14 mouse cellular contexts compared by ENCODE assay signal in the genomic region with DNA sequence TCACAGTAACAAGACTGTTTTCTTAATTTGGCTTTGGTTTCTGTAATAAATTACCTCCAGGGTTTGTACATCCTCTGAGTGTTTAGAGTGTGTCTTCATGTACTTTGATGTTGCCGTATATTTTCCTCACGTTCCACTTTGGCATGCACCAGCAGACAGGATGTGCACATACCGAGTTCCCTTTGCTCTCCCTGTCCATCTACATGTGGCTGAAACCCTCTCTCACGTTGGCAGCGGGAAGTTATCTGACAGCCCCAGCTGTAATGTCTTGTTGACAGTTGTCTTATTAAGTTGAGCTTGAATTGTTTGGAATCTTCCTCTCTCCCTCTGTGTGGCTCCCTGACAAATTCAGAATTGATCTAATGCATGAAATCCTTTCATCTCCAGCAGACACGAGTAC.
DNase-seq lines count a peak whose midpoint lies in the region; ATAC-seq and TF ChIP-seq lines count a peak whose summit lies in the region.
"Had no signal": no experiment of that assay in that cellular context is flagged by ENCODE, and none has a peak within 500 bp of the region (broad histone marks: within the 10 kb centered on the region; RNA-seq: fewer than 3 reads in every experiment).

No protein-coding gene starts in this region.

- no peak; the same call in none of the 2 replicates for TF ChIP-seq EP300 in lung, postnatal 0 days (IDR thresholded peaks at IDR 0.05)

- no peak for ATAC-seq in heart, embryonic 15.5 days (replicated peaks; ENCODE audit: insufficient number of reproducible peaks, insufficient read depth, low FRiP score, low read depth)
- ATAC-seq in midbrain, postnatal 0 days (ENCODE audit: low FRiP score), result peak; percentile 29; the same call in 1 of the 2 replicates
- ATAC-seq in lung, postnatal 0 days, result peak; percentile 83
- ATAC-seq: forebrain, embryonic 14.5 days had no signal

- peak overlapping the region; percentile 22; the same call in 1 of the 2 replicates for H3K27ac ChIP-seq in heart, embryonic 15.5 days
- H3K27ac ChIP-seq in midbrain, postnatal 0 days (ENCODE audit: low read depth, low read length), result no peak overlapping the region
- H3K27ac ChIP-seq in midbrain, embryonic 10.5 days (replicated peaks), result no peak overlapping the region
- H3K27ac ChIP-seq in lung, postnatal 0 days (ENCODE audit: low read length), result peak overlapping the region; percentile 81
- H3K27ac ChIP-seq: embryonic facial prominence, embryonic 15.5 days; hindbrain, embryonic 10.5 days; liver, embryonic 14.5 days had no signal

- no peak overlapping the region for H3K4me3 ChIP-seq in heart, embryonic 15.5 days
- no peak overlapping the region for H3K4me3 ChIP-seq in midbrain, postnatal 0 days (ENCODE audit: low read depth, low read length)
- H3K4me3 ChIP-seq in midbrain, embryonic 10.5 days, result no peak overlapping the region
- H3K4me3 ChIP-seq in lung, postnatal 0 days (ENCODE audit: low read depth, low read length), result no peak overlapping the region
- H3K4me3 ChIP-seq: embryonic facial prominence, embryonic 15.5 days; hindbrain, embryonic 10.5 days had no signal

- 0 out of 2 replicates have a peak, but pooled peaks cover 9% of the 10 kb centered on the region for H3K4me1 ChIP-seq in heart, embryonic 15.5 days (replicated peaks)
- no peaks in the 10 kb centered on the region for H3K4me1 ChIP-seq in midbrain, postnatal 0 days (ENCODE audit: insufficient read depth, low read length)
- H3K4me1 ChIP-seq in midbrain, embryonic 10.5 days, result no peaks in the 10 kb centered on the region
- peaks cover 3% of the 10 kb centered on the region; the same call in 1 of the 2 replicates for H3K4me1 ChIP-seq in lung, postnatal 0 days (ENCODE audit: insufficient read depth, low read depth, low read length)
- H3K4me1 ChIP-seq: hindbrain, embryonic 10.5 days had no signal

- DNase-seq in heart, adult 18-20 months, result no peak
- DNase-seq in midbrain, postnatal 0 days (ENCODE audit: low spot score), result no peak
- DNase-seq in midbrain, embryonic 10.5 days (ENCODE audit: low spot score), result no peak
- peak; percentile 83 for DNase-seq in lung, postnatal 0 days (ENCODE audit: low spot score)
- DNase-seq in right cerebral cortex, postnatal 25 days, result no peak
- DNase-seq in urinary bladder, postnatal 14 days (ENCODE audit: low spot score), result no peak
- DNase-seq: cerebellum, adult 9-11 months; gastrocnemius, postnatal 10 days; spleen, adult 18-20 months had no signal

- H3K9ac ChIP-seq in heart, embryonic 15.5 days, result no peak overlapping the region
- no peak overlapping the region for H3K9ac ChIP-seq in midbrain, postnatal 0 days (replicated peaks; ENCODE audit: low read length, poor library complexity, severe bottlenecking)
- no peak overlapping the region for H3K9ac ChIP-seq in lung, postnatal 0 days (replicated peaks; ENCODE audit: low read depth)
- H3K9ac ChIP-seq: embryonic facial prominence, embryonic 15.5 days; liver, embryonic 14.5 days had no signal

- 32% methylated on average over 6 of the region's 6 CpGs for WGBS in heart, embryonic 15.5 days
- 32% methylated on average over 6 of the region's 6 CpGs for WGBS in midbrain, postnatal 0 days
- 74% methylated on average over 6 of the region's 6 CpGs for WGBS in midbrain, embryonic 10.5 days
- 15% methylated on average over 6 of the region's 6 CpGs for WGBS in lung, postnatal 0 days

- no peak overlapping the region for H3K4me2 ChIP-seq in heart, embryonic 15.5 days
- H3K4me2 ChIP-seq in midbrain, postnatal 0 days (ENCODE audit: low read depth, low read length, poor library complexity, severe bottlenecking), result no peak overlapping the region
- no peak overlapping the region for H3K4me2 ChIP-seq in lung, postnatal 0 days (replicated peaks; ENCODE audit: low read depth, low read length)
- H3K4me2 ChIP-seq: embryonic facial prominence, embryonic 15.5 days had no signal

- H3K36me3 ChIP-seq in heart, embryonic 15.5 days, result no peaks in the 10 kb centered on the region
- no peaks in the 10 kb centered on the region for H3K36me3 ChIP-seq in midbrain, postnatal 0 days (ENCODE audit: insufficient read depth, low read length)
- H3K36me3 ChIP-seq in midbrain, embryonic 10.5 days, result no peaks in the 10 kb centered on the region
- no peaks in the 10 kb centered on the region for H3K36me3 ChIP-seq in lung, postnatal 0 days (ENCODE audit: insufficient read depth, low read length)
- H3K36me3 ChIP-seq: embryonic facial prominence, embryonic 15.5 days; hindbrain, embryonic 10.5 days had no signal

- H3K27me3 ChIP-seq in heart, embryonic 15.5 days, result no peaks in the 10 kb centered on the region
- no peaks in the 10 kb centered on the region for H3K27me3 ChIP-seq in midbrain, postnatal 0 days (ENCODE audit: insufficient read depth, low read length)
- H3K27me3 ChIP-seq in midbrain, embryonic 10.5 days (ENCODE audit: low read depth, poor library complexity, severe bottlenecking), result no peaks in the 10 kb centered on the region
- H3K27me3 ChIP-seq in lung, postnatal 0 days (replicated peaks; ENCODE audit: insufficient read depth, low read length), result no peaks in the 10 kb centered on the region
- H3K27me3 ChIP-seq: embryonic facial prominence, embryonic 15.5 days had no signal

- TF ChIP-seq CTCF in midbrain, postnatal 0 days (IDR thresholded peaks at IDR 0.05), result no peak
- no peak for TF ChIP-seq CTCF in lung, postnatal 0 days (IDR thresholded peaks at IDR 0.05)

- H3K9me3 ChIP-seq in heart, embryonic 15.5 days (replicated peaks), result no peaks in the 10 kb centered on the region
- no peaks in the 10 kb centered on the region for H3K9me3 ChIP-seq in midbrain, postnatal 0 days (ENCODE audit: low read length)
- H3K9me3 ChIP-seq in midbrain, embryonic 10.5 days (replicated peaks), result no peaks in the 10 kb centered on the region
- H3K9me3 ChIP-seq in lung, postnatal 0 days (ENCODE audit: low read length), result no peaks in the 10 kb centered on the region
- H3K9me3 ChIP-seq: embryonic facial prominence, embryonic 15.5 days; hindbrain, embryonic 10.5 days had no signal

Comparison
In these comparisons a context has a peak if more than half of its experiments do, and no peak if none do; other contexts are left out.
1. H3K27ac ChIP-seq: peak in heart, embryonic 15.5 days (single experiment) and lung, postnatal 0 days (single experiment); none in midbrain, postnatal 0 days (single experiment) and midbrain, embryonic 10.5 days (single experiment).